Mouse (Mus musculus): Measurements from ENCODE around the gene Il23a.
"Not testable (repeated sequence)": the region's sequence is repeated elsewhere in the genome, so short reads cannot be mapped to it uniquely, and the experiment has no call there.

Il23a gene

DNA sequence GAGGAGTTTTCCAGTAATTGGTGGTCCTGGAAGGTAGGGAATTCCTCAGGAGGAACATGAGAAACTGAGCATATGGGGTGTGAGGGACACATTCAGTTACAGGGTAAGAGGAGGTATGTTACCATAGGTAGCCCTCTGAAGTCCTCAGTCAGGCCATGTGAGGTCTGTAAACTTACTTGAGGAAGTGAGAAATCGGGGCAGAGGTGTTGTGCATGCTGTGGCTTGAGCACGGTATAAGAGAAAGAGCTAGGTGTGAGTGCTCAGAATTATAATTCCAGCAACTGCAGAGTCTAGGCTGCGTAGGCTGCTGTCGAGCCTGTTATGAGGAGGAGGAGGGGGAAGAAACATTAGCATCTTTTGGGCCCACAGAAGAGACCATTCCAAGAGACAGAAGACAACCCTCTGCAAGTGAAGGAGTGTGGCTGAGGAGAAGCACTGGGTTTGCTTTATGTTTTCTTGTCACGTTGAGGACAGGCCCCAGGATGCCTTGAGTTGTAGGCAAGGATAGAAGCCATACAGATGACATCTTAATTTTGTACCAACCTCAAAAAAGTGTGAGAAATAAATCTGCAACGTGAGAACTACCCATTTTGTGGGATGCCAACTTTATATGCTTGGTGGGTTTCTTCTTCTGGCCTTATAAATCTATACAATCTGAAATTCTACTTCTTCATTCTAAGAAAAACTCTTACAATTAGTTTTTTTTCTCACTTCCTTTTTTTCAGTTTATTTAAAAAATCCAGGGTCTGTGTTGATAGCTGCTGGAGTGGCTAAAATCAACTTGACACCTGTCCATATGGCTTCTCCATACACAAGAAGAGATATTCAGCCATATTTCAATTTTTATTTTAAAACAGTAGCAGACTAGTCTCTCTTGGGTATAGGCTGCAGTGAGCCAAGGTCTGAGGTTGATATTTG lies 34.9 kb downstream of the Il23a start:
- no peak for DNase-seq

DNA sequence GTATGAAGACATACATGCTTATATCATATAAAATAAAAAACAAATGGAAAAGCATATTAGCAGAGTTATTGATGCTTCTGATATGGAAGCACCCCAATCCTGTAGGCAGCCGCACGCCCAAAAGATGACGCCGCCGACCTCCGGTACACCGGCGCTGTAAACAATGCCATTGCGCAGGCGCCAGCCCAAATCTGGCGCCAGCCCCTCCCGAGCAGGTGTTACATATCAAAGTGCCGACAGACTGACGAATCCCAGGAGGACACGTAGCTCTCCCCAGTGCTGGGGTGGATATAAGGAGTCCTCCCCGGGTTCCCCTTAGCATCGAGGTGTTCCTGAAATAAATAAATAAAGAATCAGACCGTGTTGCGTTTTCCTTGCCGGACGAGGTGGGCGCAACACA lies 36.3 kb downstream of the Il23a start:
- DNase-seq = no peak

DNA sequence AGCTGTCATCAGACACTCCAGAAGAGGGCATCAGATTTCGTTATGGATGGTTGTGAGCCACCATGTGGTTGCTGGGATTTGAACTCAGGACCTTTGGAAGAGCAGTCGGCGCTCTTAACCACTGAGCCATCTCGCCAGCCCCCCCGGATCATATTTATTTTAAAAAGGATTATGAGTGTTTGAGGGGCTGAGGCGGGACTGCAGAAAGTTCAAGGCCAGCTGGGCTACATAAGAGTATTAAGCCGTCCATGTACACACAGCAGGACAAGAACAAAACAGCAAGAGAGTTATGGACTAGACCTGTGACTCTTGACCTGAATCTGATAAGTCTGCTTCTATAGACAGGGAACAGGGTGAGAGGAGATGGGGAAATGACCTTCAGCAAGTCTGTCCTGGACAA lies 38.2 kb downstream of the Il23a start:
- not testable (repeated sequence) for DNase-seq

DNA sequence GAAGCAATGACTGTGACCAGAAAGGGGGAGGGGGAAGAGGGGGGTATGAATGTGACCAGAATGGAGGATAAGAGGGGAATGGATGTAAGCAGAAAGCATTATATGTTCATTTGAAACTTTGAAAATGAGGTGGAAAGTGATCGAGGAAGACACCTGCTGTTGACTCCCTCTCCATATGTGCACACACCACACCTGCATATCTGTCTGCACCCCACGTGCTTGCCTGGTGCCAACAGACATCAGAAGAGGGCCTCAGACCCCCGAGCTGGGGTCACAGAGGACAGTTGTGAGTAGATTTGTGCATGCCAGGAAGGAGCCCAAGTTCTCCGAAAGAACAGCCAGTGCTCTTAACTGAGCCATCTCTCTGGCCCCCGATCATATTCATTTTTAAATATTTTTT lies 38.6 kb downstream of the Il23a start:
- no peak for DNase-seq

DNA sequence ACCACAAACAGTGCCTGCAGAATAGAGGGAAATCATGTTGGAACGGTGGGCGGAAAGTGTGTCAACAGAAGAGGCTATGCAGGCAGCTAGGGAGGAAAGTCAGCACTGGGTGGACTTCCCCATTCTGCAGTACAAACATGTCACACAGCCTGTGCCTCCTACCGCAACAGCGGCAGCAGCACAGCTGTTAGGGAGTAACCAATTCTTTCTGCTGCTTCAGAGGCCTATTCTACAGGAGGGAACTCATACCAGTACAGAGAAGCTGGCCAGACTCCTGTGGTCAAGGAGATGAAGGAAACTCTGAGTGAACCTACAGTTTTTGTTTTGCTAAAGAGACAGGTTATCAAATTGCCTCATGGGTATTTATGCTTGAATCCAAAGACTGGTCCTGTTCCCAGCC lies 39.6 kb downstream of the Il23a start:
- no peak for DNase-seq

DNA sequence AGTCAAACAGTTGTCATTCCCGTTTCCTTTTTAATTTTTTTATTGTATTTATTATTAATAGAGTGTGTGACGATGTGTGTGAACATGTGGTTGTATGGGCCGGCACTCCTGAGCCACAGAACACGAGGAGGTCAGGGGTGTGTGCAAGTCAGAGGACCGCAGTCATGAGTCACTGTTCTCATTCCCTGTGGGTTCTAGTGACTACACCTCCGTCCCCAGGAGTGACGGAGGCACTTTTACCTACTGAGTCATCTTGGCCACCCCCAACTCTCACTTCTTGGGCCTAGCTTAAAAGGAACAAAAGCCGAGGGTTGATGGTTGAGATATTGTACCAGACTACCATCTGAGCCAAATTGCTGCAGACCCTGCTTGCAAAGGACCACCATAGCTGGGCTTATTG lies 42.2 kb downstream of the Il23a start:
- DNase-seq = no peak

DNA sequence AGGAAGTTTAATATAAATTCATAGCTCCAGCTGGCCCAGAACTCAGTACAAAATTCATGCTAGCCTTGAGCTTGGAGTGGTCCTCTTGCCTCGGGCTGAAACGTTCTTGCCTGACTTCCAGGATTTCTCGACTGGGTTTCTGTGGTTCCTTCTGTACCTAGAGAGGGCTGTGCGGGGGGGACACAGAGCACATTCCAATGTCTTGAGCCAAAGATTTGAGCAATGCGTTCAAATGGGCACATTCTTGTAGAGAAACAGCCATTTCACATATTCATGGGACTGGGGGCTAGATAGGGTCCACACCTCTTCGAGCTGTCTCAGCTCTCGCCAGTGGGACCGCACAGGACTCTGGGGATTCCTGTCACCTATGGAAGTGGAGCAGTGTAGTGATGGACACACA lies 42.6 kb downstream of the Il23a start:
- no peak for DNase-seq

DNA sequence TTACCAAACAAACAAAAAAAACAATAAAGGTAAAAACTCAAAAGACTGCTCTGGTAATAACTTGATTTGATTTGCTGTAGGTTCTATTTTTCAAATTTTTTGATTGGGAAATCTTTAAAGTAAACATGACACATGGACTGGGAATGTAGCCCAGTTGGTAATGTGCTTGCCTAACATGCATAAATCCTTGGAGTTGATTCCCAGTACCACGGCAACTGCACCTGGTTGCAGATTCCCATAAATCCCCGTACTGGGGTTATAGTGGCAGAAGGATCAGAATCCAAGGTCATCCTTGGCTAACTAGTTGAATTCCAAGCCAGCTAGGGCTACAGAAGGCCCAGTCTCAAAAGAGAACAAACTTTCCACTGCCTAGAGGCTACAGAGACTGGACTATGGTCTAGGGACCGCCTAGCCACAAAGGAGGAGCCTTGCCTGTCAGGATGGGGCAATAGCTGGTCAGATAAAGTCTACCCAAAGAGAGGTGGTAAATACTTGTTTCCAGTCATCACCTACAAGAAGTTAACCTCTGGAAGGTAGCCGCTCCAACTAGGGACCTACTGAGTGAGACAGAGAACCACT lies 44.8 kb downstream of the Il23a start, which contains the start of gene Apon:
TSS of gene Apon (plus strand) at position 420 of the 579 bp plus-strand sequence.
- no peak for DNase-seq

DNA sequence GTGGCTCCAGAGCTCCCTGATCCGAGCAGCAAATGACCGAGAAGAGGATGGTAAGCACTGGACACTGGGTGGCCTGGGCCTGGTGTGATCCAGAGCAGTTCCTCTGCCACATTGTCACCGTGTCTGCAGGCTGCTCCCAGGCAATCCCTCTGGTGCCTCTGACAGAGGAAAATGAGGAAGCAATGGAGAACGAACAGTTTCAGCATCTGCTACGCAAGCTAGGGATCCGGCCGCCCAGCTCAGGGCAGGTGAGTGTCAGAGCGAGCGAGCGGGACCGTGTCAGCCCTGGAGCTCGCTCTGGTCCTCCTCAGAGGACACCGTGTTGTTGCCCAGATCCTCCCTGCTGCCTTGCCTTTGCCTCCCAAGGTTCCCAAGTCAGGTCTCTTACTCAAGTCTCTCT lies 48.0 kb downstream of the Il23a start:
- no peak for DNase-seq

DNA sequence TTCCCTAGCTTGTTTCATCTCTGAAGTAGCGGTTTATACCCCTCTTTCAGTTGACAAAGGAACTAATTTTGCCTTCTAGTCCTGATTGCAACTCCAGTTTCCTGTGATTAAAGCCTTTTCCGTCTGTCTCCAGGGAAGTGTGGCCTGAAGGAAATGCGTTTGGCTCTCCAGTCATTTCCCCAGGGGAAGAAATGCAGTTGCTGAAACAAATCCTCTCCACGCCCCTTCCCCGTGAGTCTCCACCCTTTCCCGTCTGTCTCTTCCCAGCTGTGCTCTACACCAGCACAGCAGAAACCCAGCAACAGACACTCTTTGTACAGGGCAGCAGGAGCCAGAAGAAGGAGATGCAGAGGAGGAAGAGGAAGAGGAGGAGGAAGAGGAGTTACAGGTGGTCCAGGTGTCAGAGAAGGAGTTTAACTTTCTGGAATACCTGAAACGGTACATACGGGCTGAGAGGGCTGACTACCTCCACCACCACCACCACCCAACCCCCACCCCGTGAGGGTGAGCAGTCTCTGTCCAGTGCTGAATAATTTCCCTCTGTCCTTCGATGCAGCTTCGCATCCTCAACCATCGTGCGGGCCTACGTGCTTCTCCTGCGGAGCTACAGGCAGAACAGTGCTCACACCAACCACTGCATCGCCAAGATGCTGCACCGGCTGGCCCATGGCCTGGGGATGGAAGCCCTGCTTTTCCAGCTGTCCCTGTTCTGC lies 51.4 kb downstream of the Il23a start:
- no peak for DNase-seq
